Mouse (Mus musculus) midbrain, embryonic 12.5 days (tissue): ENCODE results near the gene Tsr2. TPM values are rescaled to one million over a fixed set of nuclear protein-coding genes. Genes with fewer than 3 reads are reported as not detected.

Experiments
- ATAC-seq: fragments of 200-750 bp; cut with Nextera tagmentation; 2 replicates; pipeline ENCODE4 v1.8.0; 2017; ENCODE audit warnings: low read depth, moderate TSS enrichment, moderate library complexity; ENCODE audit not compliant: low FRiP score
- H3K27ac ChIP-seq: fragments of 300-500 bp; sonication (generic); replicated peaks from 2 replicates; pipeline ENCODE4 v1.5.1; 2016; ENCODE audit warnings: mild to moderate bottlenecking
- H3K27me3 ChIP-seq: fragments of 300-500 bp; sonication (generic); 2 replicates; pipeline ENCODE4 v1.6.1; 2016; ENCODE audit warnings: mild to moderate bottlenecking
- H3K36me3 ChIP-seq: fragments of 300-500 bp; sonication (generic); 2 replicates; pipeline ENCODE4 v1.6.1; 2016
- H3K4me1 ChIP-seq: fragments of 300-500 bp; sonication (generic); 2 replicates; pipeline ENCODE4 v1.6.1; 2016
- H3K4me2 ChIP-seq: fragments of 300-500 bp; sonication (generic); replicated peaks from 2 replicates; pipeline ENCODE4 v1.6.1; 2016; ENCODE audit warnings: mild to moderate bottlenecking, moderate library complexity
- H3K4me3 ChIP-seq: fragments of 300-500 bp; sonication (generic); 2 replicates; pipeline ENCODE4 v1.5.1; 2016; ENCODE audit warnings: mild to moderate bottlenecking
- H3K9ac ChIP-seq: fragments of 300-500 bp; sonication (generic); replicated peaks from 2 replicates; pipeline ENCODE4 v1.6.1; 2016; ENCODE audit warnings: mild to moderate bottlenecking, moderate library complexity
- H3K9me3 ChIP-seq: fragments of 300-500 bp; sonication (generic); 2 replicates; pipeline ENCODE4 v1.6.1; 2016; ENCODE audit warnings: mild to moderate bottlenecking
- WGBS: fragments of 180-500 bp; shearing (Covaris S2); methylation state at CpG from one replicate; pipeline ENCODE4 v1.1.7; 2016; 5-methylcytosine and 5-hydroxymethylcytosine counted together
- polyA plus RNA-seq: library from polyadenylated mRNA; unstranded; fragments of >200 nt; fragmentation: Nextera tagmentation; extraction: Ambion mirVana; gene quantifications from 2 replicates; pipeline ENCODE4 v1.2.1, GENCODE M21; 2016

The Tsr2 gene
- 36.8 and 40.3 TPM in 2 replicates for polyA plus RNA-seq

- Histone ChIP-seq H3K27ac (no peak within 1 kb of the TSS; the same call in 1 of the 2 replicates), H3K9ac (peak within 1 kb of the TSS; percentile 61), H3K4me2 (peak within 1 kb of the TSS; percentile 56), H3K4me1 (peaks cover 3% of the 10 kb centered on the region; the same call in 1 of the 2 replicates), H3K4me3 (peak within 1 kb of the TSS; percentile 61), H3K36me3 (0 out of 2 replicates have a peak, but pooled peaks cover 2% of the 10 kb centered on the region), H3K9me3 (no peaks in the 10 kb centered on the region), H3K27me3 (no peaks in the 10 kb centered on the region)
- ATAC-seq = peak; percentile 93
- 26% methylated on average over 33 of the region's 35 CpGs for WGBS
These were observed at the start of gene Tsr2 for GRCm38 (mm10) chrX:151096171-151097058. Tsr2 (minus strand) TSS chrX:151096543.

- Histone ChIP-seq H3K9ac (no peak overlapping the region), H3K9me3 (no peaks in the 10 kb centered on the region), H3K27ac (no peak overlapping the region), H3K4me2 (no peak overlapping the region), H3K4me1 (no peaks in the 10 kb centered on the region), H3K36me3 (no peaks in the 10 kb centered on the region), H3K27me3 (no peaks in the 10 kb centered on the region), H3K4me3 (no peak overlapping the region)
- WGBS = 34% methylated on average over 10 of the region's 10 CpGs
- no peak for ATAC-seq
These were observed 36.4 kb upstream of the Tsr2 start for GRCm38 (mm10) chrX:151132785-151133184.

- no peaks in the 10 kb centered on the region for H3K9me3 ChIP-seq
- H3K27me3 ChIP-seq = no peaks in the 10 kb centered on the region
- no peak overlapping the region for H3K9ac ChIP-seq
- H3K36me3 ChIP-seq = no peaks in the 10 kb centered on the region
- ATAC-seq = no peak
- no peak overlapping the region for H3K4me2 ChIP-seq
- no peak overlapping the region for H3K4me3 ChIP-seq
- no peaks in the 10 kb centered on the region for H3K4me1 ChIP-seq
- no peak overlapping the region for H3K27ac ChIP-seq
- 89% methylated on average over 3 of the region's 3 CpGs for WGBS
These were observed 34.1 kb upstream of the Tsr2 start for GRCm38 (mm10) chrX:151130493-151130892.

- H3K4me2 ChIP-seq = no peak overlapping the region
- H3K4me1 ChIP-seq = no peaks in the 10 kb centered on the region
- 50% methylated on average over 2 of the region's 2 CpGs for WGBS
- H3K9ac ChIP-seq = no peak overlapping the region
- ATAC-seq = no peak
- H3K27me3 ChIP-seq = no peaks in the 10 kb centered on the region
- H3K27ac ChIP-seq = no peak overlapping the region
- H3K9me3 ChIP-seq = no peaks in the 10 kb centered on the region
- H3K4me3 ChIP-seq = no peak overlapping the region
- no peaks in the 10 kb centered on the region for H3K36me3 ChIP-seq
These were observed 27.6 kb upstream of the Tsr2 start for GRCm38 (mm10) chrX:151123933-151124332.

- Histone ChIP-seq H3K27ac (no peak overlapping the region), H3K4me2 (no peak overlapping the region), H3K9me3 (no peaks in the 10 kb centered on the region), H3K27me3 (no peaks in the 10 kb centered on the region), H3K4me1 (no peaks in the 10 kb centered on the region), H3K4me3 (no peak overlapping the region), H3K9ac (no peak overlapping the region), H3K36me3 (no peaks in the 10 kb centered on the region)
- ATAC-seq = no peak
- 13% methylated on average over 2 of the region's 2 CpGs for WGBS
These were observed 21.1 kb upstream of the Tsr2 start for GRCm38 (mm10) chrX:151117432-151117831.

GRCm38 (mm10) chrX:151116795-151117194 is 20.5 kb upstream of the Tsr2 start:
- Histone ChIP-seq H3K9ac (no peak overlapping the region), H3K4me1 (no peaks in the 10 kb centered on the region), H3K27ac (no peak overlapping the region), H3K27me3 (no peaks in the 10 kb centered on the region), H3K9me3 (no peaks in the 10 kb centered on the region), H3K4me2 (no peak overlapping the region), H3K36me3 (no peaks in the 10 kb centered on the region), H3K4me3 (no peak overlapping the region)
- 10% methylated on average over 7 of the region's 7 CpGs for WGBS
- peak; percentile 44; the same call in 1 of the 2 replicates for ATAC-seq

- Histone ChIP-seq H3K4me3 (no peak overlapping the region), H3K9ac (no peak overlapping the region), H3K9me3 (no peaks in the 10 kb centered on the region), H3K4me2 (no peak overlapping the region; the same call in 1 of the 2 replicates), H3K27ac (peak overlapping the region; percentile 30; the same call in 1 of the 2 replicates), H3K36me3 (no peaks in the 10 kb centered on the region), H3K4me1 (0 out of 2 replicates have a peak, but pooled peaks cover 7% of the 10 kb centered on the region), H3K27me3 (no peaks in the 10 kb centered on the region)
- peak; percentile 47 for ATAC-seq
- WGBS = 54% methylated on average over 7 of the region's 7 CpGs
These were observed 11.1 kb upstream of the Tsr2 start for GRCm38 (mm10) chrX:151107301-151108067.

GRCm38 (mm10) chrX:151087418-151087817 is 8.9 kb downstream of the Tsr2 start:
- WGBS = 85% methylated on average over 1 of the region's 1 CpGs
- H3K27ac ChIP-seq = no peak overlapping the region
- H3K9ac ChIP-seq = no peak overlapping the region
- H3K36me3 ChIP-seq = peaks cover 25% of the 10 kb centered on the region
- no peaks in the 10 kb centered on the region for H3K4me1 ChIP-seq
- no peak overlapping the region for H3K4me3 ChIP-seq
- H3K9me3 ChIP-seq = no peaks in the 10 kb centered on the region
- no peak for ATAC-seq
- no peak overlapping the region for H3K4me2 ChIP-seq
- H3K27me3 ChIP-seq = peaks cover 7% of the 10 kb centered on the region

GRCm38 (mm10) chrX:151085599-151085998 is 10.7 kb downstream of the Tsr2 start:
- ATAC-seq = no peak
- Histone ChIP-seq H3K27me3 (peaks cover 7% of the 10 kb centered on the region), H3K36me3 (peaks cover 26% of the 10 kb centered on the region), H3K4me1 (no peaks in the 10 kb centered on the region), H3K9me3 (no peaks in the 10 kb centered on the region), H3K4me2 (no peak overlapping the region), H3K4me3 (no peak overlapping the region), H3K27ac (no peak overlapping the region), H3K9ac (no peak overlapping the region)
- WGBS = 82% methylated on average over 2 of the region's 2 CpGs

GRCm38 (mm10) chrX:151076941-151077485 is 19.3 kb downstream of the Tsr2 start:
- no peak overlapping the region for H3K9ac ChIP-seq
- peaks cover 26% of the 10 kb centered on the region for H3K36me3 ChIP-seq
- no peak for ATAC-seq
- no peaks in the 10 kb centered on the region for H3K27me3 ChIP-seq
- 77% methylated on average over 4 of the region's 4 CpGs for WGBS
- no peaks in the 10 kb centered on the region for H3K4me1 ChIP-seq
- no peak overlapping the region for H3K4me3 ChIP-seq
- H3K4me2 ChIP-seq = no peak overlapping the region
- H3K27ac ChIP-seq = no peak overlapping the region
- no peaks in the 10 kb centered on the region for H3K9me3 ChIP-seq

- no peaks in the 10 kb centered on the region for H3K4me1 ChIP-seq
- 95% methylated on average over 5 of the region's 5 CpGs for WGBS
- no peak overlapping the region for H3K4me2 ChIP-seq
- ATAC-seq = no peak
- H3K36me3 ChIP-seq = peaks cover 34% of the 10 kb centered on the region
- H3K9ac ChIP-seq = no peak overlapping the region
- H3K27ac ChIP-seq = no peak overlapping the region
- H3K4me3 ChIP-seq = no peak overlapping the region
- H3K9me3 ChIP-seq = no peaks in the 10 kb centered on the region
- no peaks in the 10 kb centered on the region for H3K27me3 ChIP-seq
These were observed 20.3 kb downstream of the Tsr2 start for GRCm38 (mm10) chrX:151076007-151076406.

- Histone ChIP-seq H3K9me3 (no peaks in the 10 kb centered on the region), H3K36me3 (peaks cover 38% of the 10 kb centered on the region; the same call in 1 of the 2 replicates), H3K27ac (no peak overlapping the region), H3K4me3 (no peak overlapping the region), H3K9ac (no peak overlapping the region), H3K4me2 (no peak overlapping the region), H3K4me1 (no peaks in the 10 kb centered on the region), H3K27me3 (0 out of 2 replicates have a peak, but pooled peaks cover 3% of the 10 kb centered on the region)
- 95% methylated on average over 5 of the region's 5 CpGs for WGBS
- no peak for ATAC-seq
These were observed 28.5 kb downstream of the Tsr2 start for GRCm38 (mm10) chrX:151067876-151068275.
